Mouse (Mus musculus) heart, embryonic 15.5 days (tissue): ENCODE measurements around the gene Ogfrl1. TPM values are rescaled to one million over a fixed set of nuclear protein-coding genes. Genes with fewer than 3 reads are reported as not detected.
"Not testable (repeated sequence)": the region's sequence is repeated elsewhere in the genome, so short reads cannot be mapped to it uniquely, and the experiment has no call there.

Experiments used
- ATAC-seq: fragments of 200-750 bp; cut with Nextera tagmentation; replicated peaks from 2 replicates; pipeline ENCODE4 v1.8.0; 2017; ENCODE audit warnings: low read depth, moderate TSS enrichment; ENCODE audit not compliant: insufficient number of reproducible peaks, insufficient read depth, low FRiP score
- H3K27ac ChIP-seq: fragments of 300-500 bp; sonication (generic); 2 replicates; pipeline ENCODE4 v1.5.1; 2015; ENCODE audit warnings: mild to moderate bottlenecking, inconsistent platforms
- H3K27me3 ChIP-seq: fragments of 300-500 bp; sonication (generic); 2 replicates; pipeline ENCODE4 v1.6.1; 2015; ENCODE audit warnings: inconsistent platforms
- H3K36me3 ChIP-seq: fragments of 300-500 bp; sonication (generic); 2 replicates; pipeline ENCODE4 v1.6.1; 2015; ENCODE audit warnings: mild to moderate bottlenecking, inconsistent platforms
- H3K4me1 ChIP-seq: fragments of 300-500 bp; sonication (generic); replicated peaks from 2 replicates; pipeline ENCODE4 v1.6.1; 2015; ENCODE audit warnings: inconsistent platforms
- H3K4me2 ChIP-seq: fragments of 300-500 bp; sonication (generic); 2 replicates; pipeline ENCODE4 v1.6.1; 2015; ENCODE audit warnings: inconsistent platforms, mild to moderate bottlenecking, moderate library complexity
- H3K4me3 ChIP-seq: fragments of 300-500 bp; sonication (generic); 2 replicates; pipeline ENCODE4 v1.5.1; 2015; ENCODE audit warnings: mild to moderate bottlenecking, inconsistent platforms
- H3K9ac ChIP-seq: fragments of 300-500 bp; sonication (generic); 2 replicates; pipeline ENCODE4 v1.6.1; 2015; ENCODE audit warnings: mild to moderate bottlenecking, inconsistent platforms
- H3K9me3 ChIP-seq: fragments of 300-500 bp; sonication (generic); replicated peaks from 2 replicates; pipeline ENCODE4 v1.6.1; 2016; ENCODE audit warnings: inconsistent platforms
- WGBS: fragments of 180-500 bp; shearing (Covaris S2); methylation state at CpG from one replicate; pipeline ENCODE4 v1.1.7; 2015; ENCODE audit warnings: mixed read lengths; 5-methylcytosine and 5-hydroxymethylcytosine counted together
- polyA plus RNA-seq: library from polyadenylated mRNA; unstranded; fragments of >200 nt; fragmentation: Nextera tagmentation; extraction: Ambion mirVana; gene quantifications from 2 replicates; pipeline ENCODE4 v1.2.1, GENCODE M21; 2015

The Ogfrl1 gene
- 9.1 and 9.2 TPM in 2 replicates for polyA plus RNA-seq

- Histone ChIP-seq H3K36me3 (no peaks in the 10 kb centered on the region), H3K4me1 (peaks cover 5% of the 10 kb centered on the region), H3K4me2 (no peak within 1 kb of the TSS), H3K27me3 (no peaks in the 10 kb centered on the region), H3K27ac (no peak within 1 kb of the TSS), H3K9ac (no peak within 1 kb of the TSS), H3K9me3 (no peaks in the 10 kb centered on the region), H3K4me3 (no peak within 1 kb of the TSS)
- WGBS = 43% methylated on average over 4 of the region's 4 CpGs
- ATAC-seq = no peak
Measured at GRCm38 (mm10) chr1:23397623-23398022, at the start of gene Ogfrl1. Gene Ogfrl1, minus strand, starts transcription at chr1:23397772.

- no peaks in the 10 kb centered on the region for H3K27me3 ChIP-seq
- no peaks in the 10 kb centered on the region for H3K9me3 ChIP-seq
- no peak overlapping the region for H3K4me2 ChIP-seq
- H3K9ac ChIP-seq = no peak overlapping the region
- no peak overlapping the region for H3K4me3 ChIP-seq
- ATAC-seq = no peak
- H3K36me3 ChIP-seq = no peaks in the 10 kb centered on the region
- no peaks in the 10 kb centered on the region for H3K4me1 ChIP-seq
- WGBS = 75% methylated on average over 5 of the region's 5 CpGs
- no peak overlapping the region for H3K27ac ChIP-seq
Measured at GRCm38 (mm10) chr1:23445736-23446424, 48.3 kb upstream of the Ogfrl1 start.

- 79% methylated on average over 3 of the region's 3 CpGs for WGBS
- Histone ChIP-seq H3K4me3 (no peak overlapping the region), H3K27ac (no peak overlapping the region), H3K27me3 (no peaks in the 10 kb centered on the region), H3K4me2 (no peak overlapping the region), H3K9me3 (no peaks in the 10 kb centered on the region), H3K4me1 (no peaks in the 10 kb centered on the region), H3K9ac (no peak overlapping the region), H3K36me3 (no peaks in the 10 kb centered on the region)
- ATAC-seq = no peak
Measured at GRCm38 (mm10) chr1:23433612-23434011, 36.0 kb upstream of the Ogfrl1 start.

- H3K9me3 ChIP-seq = no peaks in the 10 kb centered on the region
- ATAC-seq = no peak
- H3K27me3 ChIP-seq = no peaks in the 10 kb centered on the region
- no peak overlapping the region for H3K27ac ChIP-seq
- H3K4me2 ChIP-seq = no peak overlapping the region
- 84% methylated on average over 2 of the region's 2 CpGs for WGBS
- no peaks in the 10 kb centered on the region for H3K4me1 ChIP-seq
- no peaks in the 10 kb centered on the region for H3K36me3 ChIP-seq
- H3K9ac ChIP-seq = no peak overlapping the region
- no peak overlapping the region for H3K4me3 ChIP-seq
Measured at GRCm38 (mm10) chr1:23426447-23426846, 28.9 kb upstream of the Ogfrl1 start.

- H3K36me3 ChIP-seq = no peaks in the 10 kb centered on the region
- H3K4me1 ChIP-seq = no peaks in the 10 kb centered on the region
- H3K4me2 ChIP-seq = no peak overlapping the region
- H3K27me3 ChIP-seq = no peaks in the 10 kb centered on the region
- H3K9ac ChIP-seq = no peak overlapping the region
- H3K9me3 ChIP-seq = no peaks in the 10 kb centered on the region
- H3K4me3 ChIP-seq = no peak overlapping the region
- ATAC-seq = no peak
- no peak overlapping the region for H3K27ac ChIP-seq
- 86% methylated on average over 1 of the region's 1 CpGs for WGBS
Measured at GRCm38 (mm10) chr1:23418941-23419340, 21.4 kb upstream of the Ogfrl1 start.

- Histone ChIP-seq H3K4me1 (no peaks in the 10 kb centered on the region), H3K9ac (no peak overlapping the region), H3K9me3 (no peaks in the 10 kb centered on the region), H3K27ac (no peak overlapping the region), H3K4me2 (no peak overlapping the region), H3K4me3 (no peak overlapping the region), H3K36me3 (no peaks in the 10 kb centered on the region), H3K27me3 (no peaks in the 10 kb centered on the region)
- 55% methylated on average over 2 of the region's 2 CpGs for WGBS
- no peak for ATAC-seq
Measured at GRCm38 (mm10) chr1:23418059-23418458, 20.5 kb upstream of the Ogfrl1 start.

- Histone ChIP-seq H3K9me3 (no peaks in the 10 kb centered on the region), H3K9ac (no peak overlapping the region), H3K36me3 (no peaks in the 10 kb centered on the region), H3K4me3 (no peak overlapping the region), H3K4me2 (no peak overlapping the region), H3K27me3 (no peaks in the 10 kb centered on the region), H3K27ac (no peak overlapping the region), H3K4me1 (no peaks in the 10 kb centered on the region)
- 64% methylated on average over 3 of the region's 3 CpGs for WGBS
- ATAC-seq = no peak
Measured at GRCm38 (mm10) chr1:23417562-23417961, 20.0 kb upstream of the Ogfrl1 start.

- H3K9ac ChIP-seq = no peak overlapping the region
- ATAC-seq = no peak
- no peak overlapping the region for H3K27ac ChIP-seq
- no peak overlapping the region for H3K4me2 ChIP-seq
- H3K4me1 ChIP-seq = no peaks in the 10 kb centered on the region
- H3K36me3 ChIP-seq = no peaks in the 10 kb centered on the region
- no peak overlapping the region for H3K4me3 ChIP-seq
- H3K9me3 ChIP-seq = no peaks in the 10 kb centered on the region
- WGBS = 79% methylated on average over 5 of the region's 5 CpGs
- H3K27me3 ChIP-seq = no peaks in the 10 kb centered on the region
Measured at GRCm38 (mm10) chr1:23411533-23411932, 14.0 kb upstream of the Ogfrl1 start.

GRCm38 (mm10) chr1:23409960-23410359, 12.4 kb upstream of the Ogfrl1 start:
- no peaks in the 10 kb centered on the region for H3K4me1 ChIP-seq
- H3K9ac ChIP-seq = no peak overlapping the region
- no peaks in the 10 kb centered on the region for H3K36me3 ChIP-seq
- no peaks in the 10 kb centered on the region for H3K9me3 ChIP-seq
- no peaks in the 10 kb centered on the region for H3K27me3 ChIP-seq
- no peak overlapping the region for H3K4me2 ChIP-seq
- no peak overlapping the region for H3K4me3 ChIP-seq
- ATAC-seq = no peak
- no peak overlapping the region for H3K27ac ChIP-seq
- WGBS = 78% methylated on average over 2 of the region's 2 CpGs

GRCm38 (mm10) chr1:23402401-23402800, 4.8 kb upstream of the Ogfrl1 start:
- Histone ChIP-seq H3K4me1 (peaks cover 5% of the 10 kb centered on the region), H3K27ac (no peak overlapping the region), H3K4me2 (no peak overlapping the region), H3K9me3 (no peaks in the 10 kb centered on the region), H3K36me3 (no peaks in the 10 kb centered on the region), H3K4me3 (no peak overlapping the region), H3K27me3 (no peaks in the 10 kb centered on the region), H3K9ac (no peak overlapping the region)
- no peak for ATAC-seq
- WGBS = 81% methylated on average over 3 of the region's 3 CpGs

- Histone ChIP-seq H3K4me3 (no peak overlapping the region), H3K4me1 (peaks cover 5% of the 10 kb centered on the region), H3K4me2 (0 out of 2 replicates have a peak overlapping the region, but pooled peaks have one; percentile 2), H3K36me3 (no peaks in the 10 kb centered on the region), H3K27ac (no peak overlapping the region), H3K9me3 (no peaks in the 10 kb centered on the region), H3K27me3 (no peaks in the 10 kb centered on the region), H3K9ac (no peak overlapping the region)
- no peak for ATAC-seq
- 31% methylated on average over 1 of the region's 1 CpGs for WGBS
Measured at GRCm38 (mm10) chr1:23399552-23399951, 2.0 kb upstream of the Ogfrl1 start.

- not testable (repeated sequence) for ATAC-seq, H3K9me3 ChIP-seq, H3K27ac ChIP-seq
Measured at GRCm38 (mm10) chr1:23394356-23394755, 3.2 kb downstream of the Ogfrl1 start.

More at GRCm38 (mm10) chr1:23394356-23394755, 3.2 kb downstream of the Ogfrl1 start:
- H3K4me2 ChIP-seq, H3K4me1 ChIP-seq, H3K9ac ChIP-seq, H3K36me3 ChIP-seq, H3K4me3 ChIP-seq, H3K27me3 ChIP-seq: not testable (repeated sequence)
- 65% methylated on average over 2 of the region's 2 CpGs for WGBS
